Mouse (Mus musculus) kidney, embryonic 14.5 days (tissue): ENCODE measurements around the gene Cfap45. TPM values are rescaled to one million over a fixed set of nuclear protein-coding genes. Genes with fewer than 3 reads are reported as not detected.

Source experiments
- ATAC-seq: fragments of 200-750 bp; cut with Nextera tagmentation; 2 replicates; pipeline ENCODE4 v1.8.0; 2017; ENCODE audit warnings: moderate number of reproducible peaks, mild to moderate bottlenecking, moderate TSS enrichment, moderate library complexity; ENCODE audit not compliant: low FRiP score, low TSS enrichment
- H3K27ac ChIP-seq: fragments of 300-500 bp; sonication (generic); 2 replicates; pipeline ENCODE4 v1.5.1; 2014; ENCODE audit warnings: low read depth, mild to moderate bottlenecking, low read length, moderate library complexity, mixed read lengths
- H3K27me3 ChIP-seq: fragments of 300-500 bp; sonication (generic); 2 replicates; pipeline ENCODE4 v1.6.1; 2014; ENCODE audit warnings: mild to moderate bottlenecking, low read length; ENCODE audit not compliant: control insufficient read depth, insufficient read depth
- H3K36me3 ChIP-seq: fragments of 300-500 bp; sonication (generic); 2 replicates; pipeline ENCODE4 v1.6.1; 2014; ENCODE audit warnings: low read length, mixed read lengths; ENCODE audit not compliant: control insufficient read depth, insufficient read depth
- H3K4me1 ChIP-seq: fragments of 300-500 bp; sonication (generic); 2 replicates; pipeline ENCODE4 v1.6.1; 2014; ENCODE audit warnings: low read length, mixed read lengths; ENCODE audit not compliant: control insufficient read depth, insufficient read depth
- H3K4me2 ChIP-seq: fragments of 300-500 bp; sonication (generic); replicated peaks from 2 replicates; pipeline ENCODE4 v1.6.1; 2014; ENCODE audit warnings: low read depth, mild to moderate bottlenecking, low read length
- H3K4me3 ChIP-seq: fragments of 300-500 bp; sonication (generic); 2 replicates; pipeline ENCODE4 v1.5.1; 2014; ENCODE audit warnings: mild to moderate bottlenecking, low read length
- H3K9ac ChIP-seq: fragments of 300-500 bp; sonication (generic); 2 replicates; pipeline ENCODE4 v1.6.1; 2014; ENCODE audit warnings: low read depth, mild to moderate bottlenecking, low read length, moderate library complexity
- H3K9me3 ChIP-seq: fragments of 300-500 bp; sonication (generic); 2 replicates; pipeline ENCODE4 v1.6.1; 2016; ENCODE audit warnings: low read length; ENCODE audit not compliant: control insufficient read depth
- WGBS: fragments of 180-500 bp; shearing (Covaris S2); extraction: QIAGEN DNeasy Blood & Tissue Kit; methylation state at CpG from one replicate; pipeline ENCODE4 v1.1.7; 2014; 5-methylcytosine and 5-hydroxymethylcytosine counted together
- polyA plus RNA-seq: library from polyadenylated mRNA; unstranded; fragments of >200 nt; fragmentation: Nextera tagmentation; extraction: Ambion mirVana; gene quantifications from 2 replicates; pipeline ENCODE4 v1.2.1, GENCODE M21; 2014

Cfap45 gene
- polyA plus RNA-seq, 1 experiment from 2014 or later = 1.2 TPM

GRCm38 (mm10) chr1:172550551-172550951 lies 29.9 kb downstream of the Cfap45 start:
- Histone ChIP-seq H3K36me3 (no peaks in the 10 kb centered on the region), H3K4me1 (peaks cover 15% of the 10 kb centered on the region), H3K27me3 (no peaks in the 10 kb centered on the region), H3K4me2 (peak overlapping the region; percentile 42), H3K9ac (peak overlapping the region; percentile 3; the same call in 1 of the 2 replicates), H3K9me3 (no peaks in the 10 kb centered on the region), H3K27ac (no peak overlapping the region), H3K4me3 (peak overlapping the region; percentile 38)
- peak; percentile 91 for ATAC-seq
- WGBS = under 1% methylated on average over 8 of the region's 8 CpGs

GRCm38 (mm10) chr1:172551009-172551408 lies 30.4 kb downstream of the Cfap45 start:
- no peaks in the 10 kb centered on the region for H3K9me3 ChIP-seq
- no peaks in the 10 kb centered on the region for H3K27me3 ChIP-seq
- peaks cover 15% of the 10 kb centered on the region for H3K4me1 ChIP-seq
- peak overlapping the region; percentile 38 for H3K4me3 ChIP-seq
- no peaks in the 10 kb centered on the region for H3K36me3 ChIP-seq
- ATAC-seq = no peak
- no peak overlapping the region for H3K9ac ChIP-seq
- H3K4me2 ChIP-seq = peak overlapping the region; percentile 42
- 54% methylated on average over 7 of the region's 7 CpGs for WGBS
- no peak overlapping the region for H3K27ac ChIP-seq

DNA sequence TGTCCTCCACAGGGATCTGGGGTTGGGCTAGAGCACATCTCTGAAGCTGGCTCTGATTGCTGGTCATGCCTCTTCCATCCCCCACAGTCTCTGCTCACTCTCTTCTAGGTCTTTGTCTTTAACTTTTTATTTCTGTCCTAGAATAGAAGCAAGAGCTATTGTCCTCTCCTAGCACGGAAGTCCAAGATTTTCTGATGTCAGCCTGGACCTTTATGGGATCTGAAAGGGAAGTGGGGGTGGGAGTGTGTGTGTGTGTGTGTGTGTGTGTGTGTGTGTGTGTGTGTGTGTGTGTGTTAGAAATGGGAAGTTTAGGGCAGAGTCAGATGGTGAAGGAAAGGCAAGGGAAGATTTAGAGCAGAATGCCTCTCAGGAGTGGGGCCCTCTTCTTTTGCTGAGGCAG lies 32.0 kb downstream of the Cfap45 start:
- H3K4me2 ChIP-seq = no peak overlapping the region

DNA sequence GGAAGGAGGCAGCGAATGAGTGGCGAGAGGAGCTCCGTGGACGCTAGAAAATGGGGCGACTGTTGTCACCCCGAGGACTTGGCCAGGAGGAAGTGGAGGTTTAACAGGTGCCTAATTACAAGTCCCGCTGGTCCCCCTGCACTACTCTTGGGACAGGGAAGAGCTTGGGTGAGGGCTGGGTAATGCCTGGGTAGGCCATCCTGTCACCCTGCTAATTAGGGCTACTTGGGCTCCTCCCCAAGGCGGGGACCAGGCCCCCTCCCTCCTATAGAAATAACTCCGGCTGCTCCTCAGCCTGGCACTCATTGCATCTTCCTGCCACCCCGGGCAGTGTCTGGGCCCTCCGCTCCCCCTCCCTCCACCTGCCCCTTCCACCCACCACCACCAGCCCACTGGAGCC lies 35.0 kb downstream of the Cfap45 start, which contains the start of gene Vsig8:
Gene Vsig8 (plus strand): TSS at position 301 of the 400 bp plus-strand sequence.
- no peaks in the 10 kb centered on the region for H3K9me3 ChIP-seq
- H3K4me2 ChIP-seq = no peak within 1 kb of the TSS
- no peak within 1 kb of the TSS for H3K27ac ChIP-seq
- no peak within 1 kb of the TSS for H3K9ac ChIP-seq
- WGBS = 72% methylated on average over 11 of the region's 11 CpGs
- no peak within 1 kb of the TSS for H3K4me3 ChIP-seq
- no peaks in the 10 kb centered on the region for H3K36me3 ChIP-seq
- H3K27me3 ChIP-seq = peaks cover 4% of the 10 kb centered on the region; the same call in 1 of the 2 replicates
- no peak for ATAC-seq
- H3K4me1 ChIP-seq = peaks cover 10% of the 10 kb centered on the region; the same call in 1 of the 2 replicates

More for the DNA sequence above, 32.0 kb downstream of the Cfap45 start:
- ATAC-seq = no peak
- Histone ChIP-seq H3K9me3 (no peaks in the 10 kb centered on the region), H3K9ac (no peak overlapping the region), H3K4me3 (no peak overlapping the region), H3K27me3 (no peaks in the 10 kb centered on the region), H3K4me1 (peaks cover 15% of the 10 kb centered on the region), H3K27ac (0 out of 2 replicates have a peak overlapping the region, but pooled peaks have one; percentile 37), H3K36me3 (no peaks in the 10 kb centered on the region)
- whole genome bisulfite sequencing = 45% methylated on average over 1 of the region's 1 CpGs

- WGBS = under 1% methylated on average over 65 of the region's 66 CpGs
- H3K27me3 ChIP-seq = peaks cover 24% of the 10 kb centered on the region
- H3K27ac ChIP-seq = no peak overlapping the region
Measured at GRCm38 (mm10) chr1:172562641-172563464, 42.3 kb downstream of the Cfap45 start.

DNA sequence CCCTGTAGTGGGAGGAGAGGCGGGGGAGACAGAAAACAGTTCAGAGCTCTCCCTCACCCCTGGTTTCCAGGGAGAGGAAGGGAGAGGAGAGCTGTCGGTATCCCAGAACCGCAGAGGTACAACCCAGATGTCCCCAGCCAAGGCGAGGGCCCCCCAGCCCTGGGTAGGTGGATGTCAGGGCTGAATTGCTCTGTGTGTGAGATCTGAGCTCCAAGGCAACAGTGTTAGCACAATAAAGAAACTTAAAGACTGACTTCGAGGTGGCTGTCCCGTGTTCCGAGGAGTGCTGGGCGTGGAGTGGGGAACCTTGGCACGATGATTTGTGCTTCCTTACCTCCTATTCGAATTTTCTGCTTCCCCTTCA lies 42.8 kb downstream of the Cfap45 start:
- no peak for ATAC-seq
- Histone ChIP-seq H3K36me3 (no peaks in the 10 kb centered on the region), H3K4me1 (peaks cover 11% of the 10 kb centered on the region), H3K9me3 (no peaks in the 10 kb centered on the region), H3K9ac (peak overlapping the region; percentile 64; the same call in 1 of the 2 replicates), H3K27me3 (peaks cover 24% of the 10 kb centered on the region), H3K4me3 (peak overlapping the region; percentile 68), H3K27ac (no peak overlapping the region), H3K4me2 (peak overlapping the region; percentile 92)
- under 1% methylated on average over 9 of the region's 10 CpGs for WGBS

More at GRCm38 (mm10) chr1:172562641-172563464, 42.3 kb downstream of the Cfap45 start:
- Histone ChIP-seq H3K4me3 (peak overlapping the region; percentile 68), H3K4me2 (peak overlapping the region; percentile 92), H3K9ac (peak overlapping the region; percentile 64), H3K4me1 (peaks cover 11% of the 10 kb centered on the region), H3K9me3 (no peaks in the 10 kb centered on the region), H3K36me3 (no peaks in the 10 kb centered on the region)
- ATAC-seq = peak; percentile 90

DNA sequence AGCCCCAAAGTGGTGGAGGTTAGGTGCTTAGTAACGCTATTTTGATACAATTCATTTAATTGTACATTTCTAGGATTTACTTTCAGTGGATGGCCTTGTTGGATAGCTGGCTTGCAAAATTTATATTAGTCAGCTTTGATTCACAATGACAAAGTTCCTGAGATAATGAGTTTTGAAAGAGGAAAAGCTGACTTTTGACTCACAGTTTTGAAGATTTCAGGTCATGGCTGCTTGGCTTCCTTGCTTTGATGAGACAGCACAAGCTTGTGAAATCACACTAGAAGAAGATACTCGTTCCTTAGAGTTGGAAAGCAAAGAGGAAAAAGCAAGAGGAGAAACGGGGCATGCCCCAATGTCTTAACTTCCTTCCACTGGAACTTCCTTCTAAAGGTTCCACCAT lies 45.5 kb downstream of the Cfap45 start:
- Histone ChIP-seq H3K4me1 (peaks cover 11% of the 10 kb centered on the region), H3K9me3 (no peaks in the 10 kb centered on the region), H3K4me3 (no peak overlapping the region), H3K27ac (no peak overlapping the region), H3K36me3 (no peaks in the 10 kb centered on the region), H3K27me3 (peaks cover 16% of the 10 kb centered on the region), H3K4me2 (no peak overlapping the region), H3K9ac (no peak overlapping the region)
- 68% methylated on average over 3 of the region's 3 CpGs for WGBS
- no peak for ATAC-seq

- ATAC-seq = no peak
- Histone ChIP-seq H3K4me3 (no peak overlapping the region), H3K27ac (no peak overlapping the region), H3K4me1 (no peaks in the 10 kb centered on the region), H3K9me3 (no peaks in the 10 kb centered on the region), H3K27me3 (peaks cover 4% of the 10 kb centered on the region; the same call in 1 of the 2 replicates), H3K4me2 (no peak overlapping the region), H3K36me3 (no peaks in the 10 kb centered on the region), H3K9ac (no peak overlapping the region)
- 64% methylated on average over 4 of the region's 4 CpGs for WGBS
Measured at GRCm38 (mm10) chr1:172567758-172568157, 47.2 kb downstream of the Cfap45 start.

GRCm38 (mm10) chr1:172580116-172580515 lies 59.5 kb downstream of the Cfap45 start:
- Histone ChIP-seq H3K36me3 (no peaks in the 10 kb centered on the region), H3K4me1 (no peaks in the 10 kb centered on the region), H3K9me3 (no peaks in the 10 kb centered on the region), H3K27me3 (no peaks in the 10 kb centered on the region; the same call in 1 of the 2 replicates), H3K27ac (no peak overlapping the region), H3K9ac (no peak overlapping the region), H3K4me2 (no peak overlapping the region), H3K4me3 (no peak overlapping the region)
- no peak for ATAC-seq
- WGBS = 62% methylated on average over 6 of the region's 6 CpGs
